Mouse (Mus musculus) G1E (cell line): ENCODE measurements around the gene Zcchc7. TPM values are rescaled to one million over a fixed set of nuclear protein-coding genes. Genes with fewer than 3 reads are reported as not detected.
"Not testable (repeated sequence)": the region's sequence is repeated elsewhere in the genome, so short reads cannot be mapped to it uniquely, and the experiment has no call there.

Source experiments
- ATAC-seq: 2 replicates; pipeline ENCODE4 v1.8.0; 2016; ENCODE audit warnings: mild to moderate bottlenecking; ENCODE audit not compliant: insufficient number of reproducible peaks, poor library complexity, low FRiP score, severe bottlenecking; ENCODE audit errors: extremely low read depth
- DNase-seq: peaks from one replicate; pipeline ENCODE4 v3.0.0; 2012; ENCODE audit warnings: low spot score
- H3K27me3 ChIP-seq: 2 replicates; pipeline ENCODE4 v1.6.1; 2012; ENCODE audit warnings: mild to moderate bottlenecking, low read length, inconsistent platforms; ENCODE audit not compliant: insufficient read depth
- H3K36me3 ChIP-seq: replicated peaks from 2 replicates; pipeline ENCODE3; 2012; ENCODE audit warnings: mild to moderate bottlenecking, inconsistent platforms
- H3K4me1 ChIP-seq: 2 replicates; pipeline ENCODE4 v1.6.1; 2012; ENCODE audit warnings: low read depth, low read length, inconsistent platforms, mixed read lengths; ENCODE audit not compliant: insufficient read depth
- H3K4me3 ChIP-seq: 2 replicates; pipeline ENCODE4 v1.5.1; 2012; ENCODE audit warnings: low read depth, mild to moderate bottlenecking, inconsistent platforms, low read length, moderate library complexity, mixed read lengths
- H3K9me3 ChIP-seq: replicated peaks from 2 replicates; pipeline ENCODE4 v1.6.1; 2012; ENCODE audit warnings: inconsistent platforms
- CTCF ChIP-seq: IDR thresholded peaks from 2 replicates; pipeline ENCODE4 v1.5.1; 2012; ENCODE audit warnings: low read depth, low read length, inconsistent platforms, mixed read lengths
- GATA1 ChIP-seq: IDR thresholded peaks from 2 replicates; pipeline ENCODE4 v1.6.1; 2012; ENCODE audit warnings: borderline replicate concordance, low read length, inconsistent platforms, mixed read lengths
- GATA2 ChIP-seq: IDR thresholded peaks from 2 replicates; pipeline ENCODE4 v1.6.1; 2012; ENCODE audit warnings: low read depth, low read length, inconsistent platforms, borderline replicate concordance
- POLR2AphosphoS5 ChIP-seq: IDR thresholded peaks from 2 replicates; pipeline ENCODE4 v1.6.1; 2012; ENCODE audit warnings: low read depth, low read length, inconsistent platforms; ENCODE audit not compliant: insufficient replicate concordance
- TAL1 ChIP-seq: conservative IDR thresholded peaks from 2 replicates; pipeline ENCODE4 v1.6.1; 2012; ENCODE audit warnings: low read depth, low read length, inconsistent platforms, mixed read lengths
- polyA plus RNA-seq: library from polyadenylated mRNA; stranded (reverse); fragments of >175 nt; gene quantifications from 2 replicates; pipeline ENCODE4 v1.2.3, GENCODE M21; 2012
- total RNA-seq, 2 experiments: library from RNA; stranded (forward) in 1 of 2; stranded (reverse) in 1 of 2; fragments of 200-1000 nt in 1 of 2; fragments of >200 nt in 1 of 2; fragmentation: Nextera tagmentation in 1 of 2; gene quantifications; 2 replicates each; pipeline ENCODE4 v1.2.3; 2014 to 2017

Gene Zcchc7
- total and polyA plus RNA-seq, 3 experiments: 28.6 to 129 (median 61.3) TPM

GRCm38 (mm10) chr4:44938359-44939340 lies 183.0 kb downstream of the Zcchc7 start:
- H3K4me1 ChIP-seq: peaks cover 62% of the 10 kb centered on the region
- H3K9me3 ChIP-seq: no peaks in the 10 kb centered on the region
- peaks cover 29% of the 10 kb centered on the region for H3K27me3 ChIP-seq
- DNase-seq (no peak), ATAC-seq (no peak)
- H3K36me3 ChIP-seq: peaks cover 8% of the 10 kb centered on the region
- no peak for TF ChIP-seq POLR2AphosphoS5
- TF ChIP-seq TAL1: no peak
- TF ChIP-seq GATA2: no peak
- TF ChIP-seq CTCF: no peak
- TF ChIP-seq GATA1: no peak
- H3K4me3 ChIP-seq: no peak overlapping the region

DNA sequence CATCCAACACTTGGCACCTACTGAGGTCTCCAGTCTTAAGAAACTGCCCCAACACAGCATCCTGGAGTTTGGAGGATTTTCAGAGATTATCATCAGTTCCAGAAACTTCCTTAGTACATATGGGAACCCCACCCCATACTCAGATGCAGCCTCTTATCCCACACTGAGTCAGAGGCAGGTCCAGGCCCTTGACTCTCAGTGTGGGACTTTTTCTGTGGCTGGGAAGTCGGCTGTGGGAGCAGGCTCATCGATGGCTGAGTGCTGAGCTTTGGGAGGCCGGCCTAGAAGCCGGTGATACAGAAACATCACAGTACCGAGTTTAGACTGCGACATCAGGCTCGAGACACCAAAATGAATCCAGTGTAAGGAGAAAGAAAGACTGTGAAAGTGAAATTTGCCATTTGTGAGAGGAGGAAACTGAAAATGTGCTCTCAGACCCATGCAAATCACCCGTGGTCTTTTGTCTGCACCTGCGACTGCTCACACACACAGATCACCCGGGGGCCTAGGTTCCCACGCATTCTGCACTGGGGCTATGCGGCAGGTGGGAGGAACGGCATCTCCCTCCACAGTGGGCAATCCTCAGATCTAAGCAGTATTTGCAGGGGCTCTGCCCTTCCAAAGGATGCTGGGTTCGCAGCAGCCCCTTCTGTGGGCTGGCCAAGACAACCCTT lies 184.0 kb downstream of the Zcchc7 start:
- Histone ChIP-seq H3K27me3 (peaks cover 29% of the 10 kb centered on the region), H3K4me3 (no peak overlapping the region), H3K36me3 (no peaks in the 10 kb centered on the region), H3K4me1 (peaks cover 70% of the 10 kb centered on the region), H3K9me3 (no peaks in the 10 kb centered on the region)
- ATAC-seq (no peak), DNase-seq (no peak)
- TF ChIP-seq TAL1: no peak
- no peak for TF ChIP-seq GATA2
- no peak for TF ChIP-seq POLR2AphosphoS5
- no peak for TF ChIP-seq CTCF
- no peak for TF ChIP-seq GATA1

DNA sequence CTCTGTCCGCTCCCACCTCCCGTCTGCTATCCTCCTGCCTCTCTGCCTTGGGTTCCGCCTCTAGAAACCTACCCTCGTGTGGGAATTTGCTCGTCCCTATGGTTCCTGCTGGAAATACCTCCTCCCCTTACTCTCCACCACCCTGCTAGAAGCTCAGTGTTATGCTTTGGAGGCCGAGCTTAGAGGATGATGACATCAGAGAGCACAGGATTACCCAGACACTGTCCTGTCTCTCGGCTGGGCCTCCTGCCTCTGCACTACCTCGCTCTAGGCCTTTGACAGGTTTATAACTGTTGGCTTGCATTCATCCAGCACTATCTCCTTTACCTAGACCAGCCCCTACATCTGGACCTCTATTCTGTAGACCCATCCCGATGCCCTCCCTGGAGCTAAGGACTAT lies 184.6 kb downstream of the Zcchc7 start:
- Histone ChIP-seq H3K4me3 (no peak overlapping the region), H3K4me1 (peaks cover 74% of the 10 kb centered on the region), H3K36me3 (no peaks in the 10 kb centered on the region), H3K9me3 (no peaks in the 10 kb centered on the region), H3K27me3 (peaks cover 29% of the 10 kb centered on the region)
- ATAC-seq (no peak), DNase-seq (no peak)
- no peak for TF ChIP-seq POLR2AphosphoS5
- TF ChIP-seq GATA1: no peak

DNA sequence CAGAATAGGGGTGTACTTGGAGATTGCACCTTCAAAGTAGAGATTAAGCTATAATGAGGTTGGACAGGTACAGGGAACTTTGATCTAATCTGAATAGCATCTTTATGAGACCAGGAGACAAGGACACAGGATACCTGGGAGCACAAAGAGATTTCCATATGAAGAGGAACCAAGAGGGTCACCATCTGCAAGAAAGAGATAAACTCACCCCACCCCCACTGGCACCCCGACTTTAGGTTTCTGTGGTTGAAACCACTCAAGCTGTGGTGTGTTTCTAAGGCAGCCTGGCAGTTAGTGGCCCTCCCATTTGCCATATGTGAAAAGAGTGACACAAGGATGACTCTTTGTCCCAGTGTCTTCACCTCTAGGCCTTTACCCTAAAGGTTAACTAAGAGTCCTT lies 186.6 kb downstream of the Zcchc7 start:
- ATAC-seq (peak; percentile 58), DNase-seq (peak; percentile 61)
- no peak for TF ChIP-seq POLR2AphosphoS5
- no peak for TF ChIP-seq GATA2
- TF ChIP-seq TAL1: peak; percentile 94
- Histone ChIP-seq H3K27me3 (peaks cover 29% of the 10 kb centered on the region), H3K4me1 (peaks cover 75% of the 10 kb centered on the region), H3K4me3 (no peak overlapping the region), H3K9me3 (no peaks in the 10 kb centered on the region), H3K36me3 (no peaks in the 10 kb centered on the region)

DNA sequence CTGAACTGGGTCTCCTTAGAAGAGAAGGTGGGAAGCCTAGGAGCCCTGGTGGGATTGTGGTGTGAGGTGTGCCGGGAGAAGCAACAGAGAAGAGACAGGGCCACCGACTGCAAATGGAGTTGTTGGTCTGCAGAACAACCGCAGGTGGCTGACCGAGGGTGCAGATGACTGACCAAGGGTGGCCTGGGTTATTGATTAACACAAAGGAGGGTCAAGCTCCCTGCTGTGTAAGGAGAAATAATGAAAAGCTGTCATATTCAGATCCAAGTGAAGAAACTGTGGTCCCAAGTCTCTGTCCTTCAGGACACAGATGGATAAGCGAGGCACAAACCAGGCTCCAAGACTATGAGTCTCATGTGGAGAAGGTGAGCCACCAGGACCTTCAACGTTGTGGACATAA lies 187.8 kb downstream of the Zcchc7 start:
- no peak overlapping the region for H3K4me3 ChIP-seq
- ATAC-seq: no peak
- TF ChIP-seq GATA1 (no peak), TAL1 (no peak), GATA2 (no peak)
- peaks cover 72% of the 10 kb centered on the region for H3K4me1 ChIP-seq
- DNase-seq: no peak
- no peaks in the 10 kb centered on the region for H3K36me3 ChIP-seq
- no peaks in the 10 kb centered on the region for H3K9me3 ChIP-seq
- peaks cover 28% of the 10 kb centered on the region for H3K27me3 ChIP-seq

DNA sequence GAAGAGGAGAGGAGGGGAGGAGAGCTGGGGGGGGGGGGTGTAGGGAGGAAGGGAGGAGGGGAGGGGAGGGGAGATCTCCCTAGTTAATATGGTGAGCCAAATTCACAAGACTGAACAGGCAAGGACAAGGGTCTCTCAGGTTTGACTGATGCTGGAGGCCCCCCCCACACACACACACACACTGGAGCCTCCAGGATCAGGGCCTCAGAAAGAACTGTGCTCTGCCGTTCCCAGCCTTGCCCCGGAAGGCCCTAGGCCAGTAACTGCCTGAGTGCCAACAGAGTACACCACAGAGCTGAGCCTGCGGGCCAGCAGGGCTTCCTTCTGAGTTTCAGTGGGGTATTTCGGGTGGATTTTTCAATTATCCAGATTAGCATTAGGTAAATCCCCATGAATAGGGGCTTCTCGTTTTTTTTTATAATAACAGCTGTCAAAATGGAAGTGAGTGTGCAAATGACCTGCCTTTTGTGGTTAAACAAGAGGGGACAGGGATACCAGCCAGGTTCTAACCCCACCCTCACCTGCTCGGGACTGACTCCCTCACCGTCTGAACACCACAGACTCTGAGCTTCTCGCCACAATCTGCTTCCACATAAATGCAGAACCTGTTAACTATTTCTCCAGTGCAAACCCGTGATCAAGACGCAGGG lies 188.9 kb downstream of the Zcchc7 start:
- DNase-seq: no peak
- H3K36me3 ChIP-seq: no peaks in the 10 kb centered on the region
- TF ChIP-seq GATA1 (no peak), POLR2AphosphoS5 (no peak), TAL1 (no peak), GATA2 (no peak), CTCF (no peak)
- H3K4me1 ChIP-seq: peaks cover 73% of the 10 kb centered on the region
- ATAC-seq: no peak
- H3K4me3 ChIP-seq: no peak overlapping the region; the same call in 1 of the 2 replicates
- H3K9me3 ChIP-seq: no peaks in the 10 kb centered on the region
- H3K27me3 ChIP-seq: peaks cover 28% of the 10 kb centered on the region

GRCm38 (mm10) chr4:44946126-44946525 lies 190.4 kb downstream of the Zcchc7 start:
- not testable (repeated sequence) for H3K9me3 ChIP-seq, ATAC-seq, H3K36me3 ChIP-seq, DNase-seq, H3K4me3 ChIP-seq
- Histone ChIP-seq H3K4me1 (peaks cover 65% of the 10 kb centered on the region), H3K27me3 (peaks cover 24% of the 10 kb centered on the region)
